Mouse (Mus musculus) spleen, embryonic (tissue): ENCODE measurements around the gene Asic2.
"Not testable (repeated sequence)": the region's sequence is repeated elsewhere in the genome, so short reads cannot be mapped to it uniquely, and the experiment has no call there.

Experiments
- CTCF ChIA-PET: fragments of 350-600 bp; sonication (Branson Sonifier 250); formaldehyde crosslinking; loops from one replicate; lab custom pipeline; 2022; lab: Charles Lee

Gene Asic2

DNA sequence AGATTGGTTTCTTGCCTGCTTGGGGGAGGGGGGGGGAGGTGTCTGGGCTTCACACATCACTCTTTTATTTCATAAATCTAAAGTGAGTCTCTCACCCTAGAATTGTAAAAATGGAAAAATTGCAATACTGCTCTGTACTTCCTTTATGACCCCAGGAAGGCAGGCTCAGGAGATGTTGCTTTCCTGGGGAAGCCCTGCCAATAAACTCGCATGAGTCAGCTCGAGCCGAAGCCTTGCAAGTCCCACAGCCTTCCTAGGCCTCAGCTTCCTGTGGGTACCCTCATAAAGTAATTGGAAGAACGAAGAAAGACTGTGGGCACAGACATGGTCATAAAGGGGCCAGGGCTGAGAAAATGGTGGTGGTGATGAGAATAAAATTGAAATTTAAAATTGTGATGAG is 607.2 kb downstream of the Asic2 start:
- CTCF ChIA-PET = no interaction called here

DNA sequence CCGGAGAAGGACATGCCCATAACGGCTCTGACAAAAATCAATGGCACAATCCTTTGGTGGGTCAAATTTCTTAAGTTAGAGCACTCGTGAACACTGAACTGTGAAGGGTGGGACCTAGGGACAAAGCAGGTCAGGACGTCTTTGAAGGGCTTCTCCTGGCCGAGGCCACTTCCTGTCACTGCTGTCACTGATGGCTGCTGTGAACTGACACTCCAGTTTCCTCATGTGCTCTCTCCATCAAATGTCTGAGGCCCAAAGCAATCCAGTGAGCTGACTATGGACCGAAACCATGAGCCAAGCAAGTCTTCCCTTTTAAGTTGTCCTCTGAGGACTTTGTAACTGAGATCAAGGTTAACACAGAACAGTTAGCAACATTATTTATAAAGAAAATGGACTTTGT is 617.8 kb downstream of the Asic2 start:
- CTCF ChIA-PET = not testable (repeated sequence)

DNA sequence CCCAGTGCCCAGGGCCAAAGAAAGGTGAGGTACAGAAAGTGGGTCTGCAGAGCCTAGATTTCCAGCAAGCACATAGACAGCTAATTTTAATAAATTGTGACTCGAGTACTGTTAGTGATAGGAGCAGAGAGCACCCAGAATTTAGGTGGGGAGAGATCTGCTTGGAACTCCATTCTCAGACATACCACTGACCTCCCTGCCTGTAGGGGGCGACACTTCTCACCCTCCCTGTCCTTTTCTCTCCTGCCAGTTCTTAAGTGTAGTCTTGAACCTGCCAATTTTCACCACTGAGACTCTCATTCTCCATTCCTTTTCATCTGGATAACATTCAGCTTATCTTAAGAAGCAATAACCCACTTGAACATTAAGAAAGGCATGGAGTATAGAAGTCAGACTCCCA is 636.3 kb downstream of the Asic2 start:
- CTCF ChIA-PET = no interaction called here

DNA sequence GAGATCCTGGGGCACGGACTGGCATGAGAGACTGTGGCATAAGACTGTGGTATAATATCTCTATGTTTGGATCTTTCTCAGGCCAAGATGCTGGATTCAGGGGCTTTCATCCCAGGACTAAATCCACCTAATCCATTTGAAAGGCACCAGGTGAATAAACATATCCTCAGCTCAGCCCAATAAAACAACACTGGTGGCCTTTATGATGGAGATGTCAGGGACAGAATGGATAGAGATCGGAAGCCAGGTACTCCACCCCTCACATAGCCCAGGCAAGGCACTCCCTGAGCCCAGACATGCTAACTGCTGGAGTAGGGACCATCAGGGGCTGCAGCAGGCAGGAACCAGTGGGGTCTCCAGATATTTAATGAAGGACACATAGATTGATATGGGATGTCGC is 637.3 kb downstream of the Asic2 start:
- CTCF ChIA-PET = no interaction called here

DNA sequence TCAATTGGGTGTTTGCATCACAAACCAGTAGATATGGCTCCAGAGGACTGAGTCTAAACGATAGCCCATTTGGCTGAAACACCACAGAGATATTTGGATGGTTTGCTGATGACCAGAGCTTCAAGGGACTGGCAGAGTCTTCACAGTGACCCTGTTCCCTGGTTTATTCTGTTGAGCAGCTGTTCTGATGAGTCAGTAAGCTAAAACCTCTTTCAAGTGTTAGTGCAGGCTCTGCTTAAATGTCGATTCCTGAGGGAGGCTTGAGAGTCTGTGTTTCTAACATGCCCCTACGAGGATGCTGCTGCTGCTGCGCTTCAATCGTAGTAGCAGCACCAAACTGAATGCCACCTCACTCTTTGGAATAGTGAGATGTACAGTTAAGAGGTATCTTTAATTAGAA is 640.2 kb downstream of the Asic2 start:
- CTCF ChIA-PET = no interaction called here

DNA sequence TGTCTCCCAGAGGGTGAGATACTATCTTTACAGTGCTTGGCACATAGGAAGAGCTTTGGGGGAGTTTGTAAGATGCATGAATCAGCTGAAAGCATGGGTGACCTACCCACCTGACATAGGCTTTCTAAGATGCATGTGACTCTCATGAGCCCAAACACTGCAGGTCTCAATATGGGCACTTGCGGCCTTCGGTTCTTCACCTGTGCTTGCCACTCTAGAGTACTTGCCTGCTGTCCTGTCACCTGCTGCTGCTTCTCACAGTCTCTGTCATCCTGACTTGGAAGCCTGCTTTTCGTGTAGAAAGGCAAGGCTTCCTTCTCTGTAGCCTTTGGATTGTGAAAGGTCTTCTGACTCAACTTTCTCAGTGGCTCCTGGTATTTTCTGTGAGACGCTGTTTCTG is 645.1 kb downstream of the Asic2 start:
- CTCF ChIA-PET = no interaction called here

DNA sequence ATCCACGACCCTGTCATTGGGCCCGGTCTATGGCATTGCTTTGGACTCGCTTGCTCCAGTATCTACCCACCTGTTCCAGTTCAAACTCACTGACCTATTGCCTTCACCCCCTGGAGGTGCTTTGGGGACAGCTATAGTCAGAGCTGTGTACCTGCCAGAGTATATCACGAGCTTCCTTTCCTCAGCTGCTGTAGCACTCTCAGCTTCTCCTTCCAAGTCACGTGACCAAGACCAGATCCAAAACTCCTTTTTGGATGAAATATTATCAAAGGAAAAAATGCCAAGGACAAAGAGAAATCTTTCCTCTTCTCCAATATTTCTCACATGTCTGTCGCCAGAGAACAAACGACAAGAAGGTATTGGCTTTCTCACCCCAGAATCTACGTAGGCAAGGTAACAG is 645.8 kb downstream of the Asic2 start:
- CTCF ChIA-PET = no interaction called here

DNA sequence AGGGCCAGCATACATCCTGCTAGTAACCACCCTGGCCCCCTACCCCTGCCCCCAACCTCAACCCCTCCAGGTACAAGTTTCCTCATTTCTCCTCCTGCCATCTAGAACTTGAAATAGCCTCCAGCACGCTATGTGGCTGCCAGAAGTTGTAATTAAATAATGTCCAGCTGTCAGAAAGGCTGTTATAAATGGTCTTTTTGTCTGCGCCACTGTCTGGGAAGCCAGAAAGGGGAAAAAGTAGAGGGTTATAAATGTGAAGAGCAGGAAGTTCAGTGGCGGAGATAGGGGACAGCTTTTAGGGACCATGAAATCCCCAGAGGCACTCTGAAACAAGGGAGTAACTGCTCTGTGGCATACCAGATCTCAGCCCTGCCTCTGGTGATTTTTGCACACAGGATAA is 678.2 kb downstream of the Asic2 start:
- CTCF ChIA-PET = no interaction called here

DNA sequence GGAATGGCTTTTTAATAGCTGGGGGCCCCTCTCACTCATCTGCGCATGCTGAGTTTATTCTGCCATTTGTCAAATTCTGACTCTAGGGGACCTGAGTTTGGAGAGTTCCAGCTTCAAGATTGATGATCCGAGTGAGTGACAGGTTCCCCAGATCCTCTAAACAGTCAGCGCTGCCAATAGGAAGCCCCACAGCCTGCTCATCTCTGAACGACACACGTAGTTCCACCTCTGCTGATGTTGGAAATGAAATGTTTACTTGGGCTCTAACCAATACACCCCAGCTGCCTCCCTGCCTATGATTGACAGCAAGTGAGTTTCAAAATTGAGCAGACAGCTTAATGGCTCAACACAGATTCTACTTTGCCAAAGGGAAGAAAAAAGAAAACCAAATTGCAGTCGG is 685.1 kb downstream of the Asic2 start:
- CTCF ChIA-PET = no interaction called here

DNA sequence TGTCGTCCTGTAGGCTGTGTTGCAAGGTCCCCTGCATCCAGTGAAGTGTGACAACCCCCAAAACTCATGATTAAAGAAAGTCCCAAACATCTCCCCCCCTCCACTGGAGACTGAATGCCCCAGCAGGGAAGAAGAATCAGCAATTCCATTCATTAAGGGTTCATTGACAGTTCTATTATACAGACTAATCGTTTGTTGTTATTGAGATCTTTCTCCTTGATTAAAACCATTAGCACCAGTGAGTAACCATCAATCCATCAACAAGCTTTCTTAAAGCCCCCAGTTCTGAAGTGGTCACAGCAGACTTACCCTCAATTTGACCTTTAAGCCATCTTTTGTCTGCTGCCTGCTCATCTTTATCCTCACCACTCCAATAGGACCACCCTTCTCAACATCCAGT is 688.2 kb downstream of the Asic2 start:
- CTCF ChIA-PET = no interaction called here

DNA sequence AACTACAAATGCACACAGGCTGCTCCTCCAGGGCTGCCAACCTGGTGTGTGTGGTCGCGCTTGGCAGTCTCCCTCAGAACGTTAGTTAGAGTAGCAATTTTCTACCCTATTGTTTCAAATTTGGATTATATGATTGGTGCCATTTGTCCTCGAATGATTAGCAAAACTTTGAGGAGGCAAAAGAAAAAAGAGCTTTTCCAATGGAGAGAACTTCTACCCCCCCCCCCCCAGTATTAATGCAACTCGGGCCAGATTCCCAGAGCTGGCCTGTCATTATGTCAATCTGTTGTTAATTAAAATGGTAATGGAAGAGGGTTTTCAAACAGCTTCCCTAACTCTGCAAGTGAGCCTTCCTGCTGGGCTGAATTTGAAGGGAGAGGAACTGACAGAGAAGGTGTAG is 690.9 kb downstream of the Asic2 start:
- CTCF ChIA-PET = no interaction called here

DNA sequence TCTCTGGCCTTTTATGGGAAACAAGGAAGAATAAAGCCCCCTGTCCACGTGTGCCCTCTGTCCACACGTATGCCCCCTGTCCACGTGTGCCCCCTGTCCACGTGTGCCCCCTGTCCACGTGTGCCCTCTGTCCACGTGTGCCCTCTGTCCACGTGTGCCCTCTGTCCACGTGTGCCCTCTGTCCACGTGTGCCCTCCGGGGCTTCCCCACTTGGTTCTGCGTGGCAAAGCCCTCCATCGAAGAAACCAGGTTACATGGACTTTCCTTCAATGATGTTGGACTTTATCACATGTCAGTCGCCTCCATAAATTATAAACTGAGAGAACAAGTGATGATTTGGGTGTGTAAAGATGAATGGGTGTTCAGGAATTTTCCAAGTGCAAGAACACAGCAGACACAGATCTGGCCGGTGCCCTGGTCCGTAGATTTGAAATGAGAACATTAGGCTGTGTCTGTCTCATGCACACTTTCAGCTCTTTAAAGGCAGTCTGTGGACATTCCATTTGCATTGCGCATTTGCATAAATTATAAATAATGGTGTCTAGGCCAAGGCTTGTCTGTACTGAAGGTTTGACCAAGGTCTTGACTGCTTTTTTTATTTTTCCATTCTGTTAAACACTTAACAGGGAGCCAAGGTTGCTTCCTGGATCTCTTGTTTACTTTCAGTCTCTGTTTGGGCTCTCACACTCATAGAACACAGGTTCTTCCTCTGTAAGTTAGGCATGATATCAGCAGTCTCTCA is 695.4 kb downstream of the Asic2 start:
- CTCF ChIA-PET = no interaction called here

DNA sequence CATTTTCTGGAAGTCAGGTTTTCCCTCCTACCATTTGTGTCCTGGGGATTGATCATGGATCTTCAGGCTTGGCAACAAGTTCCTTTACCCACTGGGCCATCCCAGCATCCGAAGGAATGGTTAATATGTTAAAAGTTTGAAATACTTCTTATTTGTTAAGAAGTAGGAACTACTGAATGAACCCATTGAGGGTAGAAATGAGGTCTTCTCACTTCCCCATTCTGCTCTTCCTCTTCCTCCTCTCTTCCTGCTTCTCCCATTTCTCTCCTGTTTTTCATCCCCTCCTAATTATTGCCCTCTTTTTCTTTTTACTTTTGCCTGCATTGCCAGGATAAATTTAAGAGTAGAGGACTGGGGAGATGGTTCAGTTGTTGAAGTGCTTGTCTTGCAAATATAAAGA is 696.8 kb downstream of the Asic2 start:
- CTCF ChIA-PET = no interaction called here

DNA sequence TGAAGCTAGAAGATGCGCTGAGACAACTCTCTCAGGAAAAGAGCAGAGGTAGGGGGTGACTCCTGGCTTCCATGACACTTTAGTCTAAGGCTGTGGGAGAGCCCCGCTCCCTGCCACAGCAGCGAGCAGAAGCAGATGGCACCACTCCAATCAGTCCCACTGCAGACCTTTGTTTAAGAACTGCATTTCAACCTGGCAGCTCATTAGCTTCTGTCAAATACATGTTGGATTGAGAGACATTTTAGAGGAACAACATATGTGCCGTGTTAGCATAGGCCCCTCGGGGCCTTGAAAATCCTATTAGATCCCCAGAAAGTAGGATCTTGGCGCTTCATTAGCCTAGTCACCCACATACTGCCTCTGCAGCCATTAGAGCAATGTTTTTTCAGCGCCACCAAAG is 697.7 kb downstream of the Asic2 start:
- CTCF ChIA-PET = no interaction called here

DNA sequence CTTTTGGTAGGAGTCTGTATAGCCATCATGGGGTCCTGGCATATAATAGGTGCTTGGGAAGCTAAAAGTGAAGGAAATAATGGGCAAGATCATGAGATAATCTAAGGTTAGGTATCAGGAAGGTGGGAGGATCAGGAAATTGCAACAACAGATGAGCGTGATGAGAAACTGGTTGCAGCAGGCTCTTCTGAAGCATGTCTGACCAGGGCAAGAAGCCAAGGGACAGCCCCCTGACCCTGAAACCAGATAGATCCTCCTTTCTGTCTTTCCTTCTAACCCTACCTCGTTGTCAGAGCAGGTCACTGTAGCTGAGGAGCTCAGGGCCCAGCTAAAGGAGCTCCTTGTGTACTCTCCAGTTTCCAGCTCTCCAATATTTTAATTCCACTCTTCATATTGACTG is 704.5 kb downstream of the Asic2 start:
- CTCF ChIA-PET = no interaction called here

DNA sequence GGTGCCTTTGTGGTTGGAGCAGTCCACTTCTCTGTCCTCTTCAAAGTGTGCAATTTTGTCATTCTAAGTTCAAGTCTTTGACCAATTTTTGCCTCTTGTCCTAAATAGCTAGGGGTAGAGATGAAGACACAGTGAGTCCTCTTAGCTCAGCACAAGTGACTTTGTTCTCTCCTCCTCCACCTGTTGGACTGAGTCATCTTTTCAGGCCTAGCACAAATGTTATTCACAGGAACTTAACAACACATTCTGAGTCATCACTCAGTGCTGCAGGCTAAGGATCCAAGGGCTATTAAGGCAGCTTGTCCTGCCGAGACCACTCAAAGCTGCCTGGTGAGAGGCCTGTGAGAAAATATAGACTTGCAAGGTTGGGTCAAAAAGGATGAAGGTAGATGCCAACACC is 705.1 kb downstream of the Asic2 start:
- CTCF ChIA-PET = no interaction called here

DNA sequence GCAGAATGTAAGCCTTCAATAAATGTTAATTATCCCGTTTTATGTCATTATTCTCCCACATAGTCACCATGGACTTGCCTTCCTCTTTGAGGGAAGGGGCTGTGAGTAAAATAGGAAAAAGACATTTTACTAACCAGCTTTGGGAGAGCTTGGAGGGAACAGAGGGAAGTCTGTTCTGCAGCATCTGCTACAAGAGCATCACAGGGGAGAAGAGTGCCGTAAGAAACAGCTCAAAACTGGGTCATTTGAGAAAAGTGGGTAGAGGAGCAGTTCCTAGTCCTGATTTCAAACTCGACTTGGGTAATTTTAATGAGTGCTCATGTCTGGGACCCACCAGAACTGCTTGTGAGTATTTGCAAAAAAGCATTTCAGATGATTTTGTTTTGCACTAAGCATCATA is 707.0 kb downstream of the Asic2 start:
- CTCF ChIA-PET = no interaction called here

DNA sequence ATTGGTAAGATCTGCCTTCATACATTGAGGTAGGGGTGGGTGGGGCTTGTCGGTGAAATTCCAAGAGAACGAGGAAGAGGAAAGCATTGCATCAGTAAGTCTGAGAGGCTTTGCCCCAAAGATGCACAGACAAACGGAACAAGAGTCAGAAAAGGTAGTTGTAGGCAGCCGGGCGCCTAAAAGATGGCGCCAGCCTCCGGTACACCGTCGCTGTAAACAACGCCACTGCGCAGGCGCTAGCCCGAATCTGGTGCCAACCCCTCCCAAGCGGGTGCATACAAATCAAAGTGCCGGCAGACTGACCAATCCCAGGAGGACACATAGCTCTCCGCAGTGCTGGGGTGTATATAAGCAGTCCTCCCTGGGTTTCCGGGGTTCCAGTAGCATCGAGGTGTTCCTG is 727.1 kb downstream of the Asic2 start:
- CTCF ChIA-PET = not testable (repeated sequence)

DNA sequence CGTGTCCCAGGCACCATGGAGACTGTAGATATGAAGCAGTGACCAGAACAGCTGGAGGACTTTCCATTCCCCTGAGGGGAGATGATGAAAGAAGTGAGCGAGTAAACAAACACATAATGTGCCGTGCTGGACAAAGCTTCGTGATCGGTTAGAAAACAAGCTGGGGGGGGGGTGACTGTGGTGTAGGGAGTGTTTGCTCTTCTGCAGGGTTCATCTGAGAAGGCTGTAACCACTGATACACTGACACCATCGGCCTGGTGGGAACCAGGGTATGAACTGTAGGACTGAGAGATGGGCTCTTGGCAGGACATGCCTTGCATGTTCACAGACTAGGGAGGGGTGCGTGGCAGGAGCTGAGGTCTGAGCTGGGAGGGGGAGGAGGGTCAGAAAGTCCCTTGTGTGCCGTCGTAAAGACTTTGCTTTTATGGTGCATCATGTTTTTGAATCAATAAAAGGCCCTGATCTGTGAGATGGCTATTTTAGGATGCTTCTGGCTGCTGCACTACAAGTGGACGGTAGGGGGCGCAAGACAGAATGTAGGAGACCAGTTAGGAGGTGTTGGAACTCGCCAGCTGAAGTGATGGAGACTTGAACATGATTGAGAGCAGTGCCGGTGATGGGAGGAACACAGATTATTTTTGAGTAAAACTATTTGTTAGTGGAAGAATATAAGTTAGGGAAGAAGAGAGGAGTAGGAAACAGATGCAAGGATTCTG is 728.1 kb downstream of the Asic2 start:
- CTCF ChIA-PET = no interaction called here

DNA sequence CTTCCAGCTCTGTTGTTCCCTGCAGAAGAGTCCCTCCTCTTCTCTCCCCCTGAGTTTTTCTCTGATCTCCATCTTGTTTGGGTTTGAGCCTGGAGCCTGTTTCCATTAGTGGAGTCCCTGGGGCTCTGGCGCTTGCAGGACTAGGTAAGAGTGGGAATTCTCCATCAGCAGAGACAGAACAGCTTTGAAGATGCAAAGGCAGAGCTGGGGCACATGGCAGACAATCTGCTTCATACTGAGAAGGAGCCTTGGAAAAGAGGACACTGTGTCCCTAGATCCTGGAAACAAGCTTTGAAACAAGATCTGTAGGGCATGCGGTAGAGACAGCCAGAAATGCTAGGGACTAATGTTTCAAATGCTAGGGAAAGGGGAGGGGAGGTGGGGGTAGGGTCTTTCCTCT is 729.2 kb downstream of the Asic2 start:
- CTCF ChIA-PET = no interaction called here

DNA sequence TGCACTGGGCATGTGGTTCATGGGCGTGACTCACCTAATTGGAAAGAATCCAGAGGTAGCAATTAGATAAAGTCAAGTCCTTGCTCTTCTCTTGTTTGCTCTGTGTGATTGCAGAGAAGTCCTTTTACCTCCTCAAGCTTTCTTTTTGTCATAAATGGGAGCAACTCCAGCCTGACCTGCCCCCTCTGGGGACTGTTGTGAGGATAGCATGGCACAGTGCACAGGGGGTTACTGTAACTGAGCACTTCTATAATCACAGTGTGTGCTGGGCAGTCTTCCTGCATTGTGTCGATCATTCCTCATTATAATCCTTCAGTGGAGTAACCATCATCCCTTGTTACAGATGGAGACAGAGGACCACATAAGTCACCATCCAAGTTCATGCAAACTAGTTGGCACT is 732.2 kb downstream of the Asic2 start:
- CTCF ChIA-PET = no interaction called here

DNA sequence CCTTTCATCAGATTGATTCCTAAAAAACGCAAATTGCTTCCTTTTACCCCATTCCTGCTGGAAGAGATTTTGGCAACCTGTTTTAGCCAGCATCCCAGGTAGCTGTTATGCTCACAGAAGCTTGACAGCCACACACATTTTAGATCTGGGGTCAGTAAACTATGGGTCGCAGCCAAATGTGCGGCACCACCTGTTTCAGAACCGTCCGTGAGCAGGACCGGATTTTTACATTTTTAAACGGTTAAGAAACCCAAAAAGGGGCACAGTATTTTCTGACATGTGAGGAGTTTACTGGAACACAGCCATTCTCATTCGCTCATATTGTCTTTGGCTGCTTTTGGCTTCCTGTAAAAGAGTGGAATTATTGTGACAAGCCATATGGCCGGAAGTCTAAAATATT is 744.9 kb downstream of the Asic2 start:
- CTCF ChIA-PET = no interaction called here

DNA sequence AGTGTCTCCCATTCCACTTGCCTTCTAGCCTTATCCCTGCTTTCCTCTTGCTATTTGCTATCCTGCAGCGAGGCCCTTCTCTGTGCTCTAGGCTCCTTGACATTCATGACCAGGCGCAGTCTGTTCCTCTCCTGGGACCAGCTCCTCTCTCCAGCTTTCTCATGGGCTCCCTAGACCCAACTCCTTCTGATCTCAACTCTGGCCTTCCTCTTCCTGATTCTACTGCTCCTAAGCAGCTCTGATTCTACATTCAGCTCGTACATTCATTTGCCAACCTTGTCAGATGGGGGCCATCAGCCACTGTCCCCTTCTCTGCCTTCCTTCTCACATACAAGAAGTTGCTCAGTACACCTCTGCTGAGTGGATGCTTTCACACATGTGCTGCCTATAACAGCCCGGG is 747.5 kb downstream of the Asic2 start:
- CTCF ChIA-PET = no interaction called here

DNA sequence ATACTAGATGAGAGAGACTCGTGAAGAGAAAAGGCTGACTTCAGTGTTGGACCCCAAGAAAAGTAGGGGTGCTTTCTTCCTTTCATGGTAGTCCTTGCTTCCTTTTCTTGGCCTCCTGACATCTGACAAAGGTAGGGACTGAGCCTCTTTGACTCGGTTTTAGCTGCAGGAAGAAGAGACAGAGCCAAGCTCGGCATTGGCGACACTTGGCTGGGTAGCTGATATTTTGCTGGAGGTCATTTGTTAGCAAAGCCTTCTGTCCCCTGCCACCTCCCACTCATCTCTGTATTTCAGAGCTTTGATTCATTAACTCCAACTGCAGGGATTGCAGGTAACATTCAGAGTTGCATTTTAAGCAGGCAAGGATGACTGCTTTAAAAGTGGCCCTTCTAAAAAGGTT is 762.8 kb downstream of the Asic2 start:
- CTCF ChIA-PET = no interaction called here
